Mouse (Mus musculus) left cerebral cortex, postnatal 25 days (tissue): Measurements from ENCODE around the gene Ttll6. TPM values are rescaled to one million over a fixed set of nuclear protein-coding genes. Genes with fewer than 3 reads are reported as not detected.

Experiments
- total RNA-seq, 2 experiments: library from RNA; stranded (reverse); gene quantifications; 2 replicates each; pipeline ENCODE4 v1.2.3; 2021

Gene Ttll6
- total RNA-seq, 2 experiments from 2014 or later, result not detected

Other genes starting within 250 kb of the Ttll6 start
- gene B4galnt2, start 218.9 kb upstream of the Ttll6 start, total RNA-seq, result not detected
- gene Igf2bp1, start 127.8 kb upstream of the Ttll6 start, total RNA-seq, result under 1 TPM; 0.18 to 0.34 TPM
- gene Gip, start 109.2 kb upstream of the Ttll6 start, total RNA-seq, result not detected
- 10 to 100 TPM; 95.0 to 97.4 TPM for gene Snf8, start 98.9 kb upstream of the Ttll6 start, total RNA-seq
- 10 to 100 TPM; 54.9 to 58.7 TPM for gene Ube2z, start 68.4 kb upstream of the Ttll6 start, total RNA-seq
- gene Atp5g1, start 58.1 kb upstream of the Ttll6 start, total RNA-seq, result 100 to 1,000 TPM; 435 to 483 TPM
- not detected for gene Calcoco2, start 21.8 kb upstream of the Ttll6 start, total RNA-seq
- not detected for gene Hoxb13, start 60.5 kb downstream of the Ttll6 start, total RNA-seq
- not detected for gene Hoxb9, start 137.7 kb downstream of the Ttll6 start, total RNA-seq
- gene Hoxb8, start 148.1 kb downstream of the Ttll6 start, total RNA-seq, result not detected
- not detected for gene Hoxb7, start 152.8 kb downstream of the Ttll6 start, total RNA-seq
- not detected for gene Hoxb6, start 158.7 kb downstream of the Ttll6 start, total RNA-seq
- gene Hoxb5, start 169.6 kb downstream of the Ttll6 start, total RNA-seq, result not detected
- not detected for gene Hoxb4, start 184.5 kb downstream of the Ttll6 start, total RNA-seq
- not detected for gene Hoxb3, start 189.5 kb downstream of the Ttll6 start, total RNA-seq
- gene Hoxb2, start 216.7 kb downstream of the Ttll6 start, total RNA-seq, result not detected
- not detected for gene Hoxb1, start 232.0 kb downstream of the Ttll6 start, total RNA-seq